Mouse (Mus musculus): ENCODE measurements at regions not wholly inside any gene's neighbourhood (a gene's known extent, or its start where the extent isn't known, plus 50 kb on each side); places are given as distances from the start of the nearest gene placed in this dataset.

- Histone ChIP-seq H3K36me3 (no peaks in the 10 kb centered on the region), H3K9ac (no peak overlapping the region), H3K4me3 (no peak overlapping the region), H3K27ac (no peak overlapping the region), H3K4me1 (no peaks in the 10 kb centered on the region), H3K27me3 (replicated peaks) (no peaks in the 10 kb centered on the region), H3K9me3 (replicated peaks) (no peaks in the 10 kb centered on the region), H3K4me2 (no peak overlapping the region)
- WGBS (ENCODE audit: insufficient replicate concordance): 55% methylated on average over 8 of the region's 8 CpGs
- no peak for ATAC-seq
Observed at GRCm38 (mm10) chr17:88337649-88338404, 102.7 kb upstream of the Foxn2 start.

- H3K27me3 ChIP-seq (replicated peaks): no peaks in the 10 kb centered on the region
- H3K4me2 ChIP-seq: no peak overlapping the region
- no peak overlapping the region for H3K27ac ChIP-seq
- no peaks in the 10 kb centered on the region for H3K9me3 ChIP-seq (replicated peaks)
- H3K4me3 ChIP-seq: no peak overlapping the region
- WGBS (ENCODE audit: insufficient replicate concordance): 53% methylated on average over 5 of the region's 5 CpGs
- H3K36me3 ChIP-seq: no peaks in the 10 kb centered on the region
- H3K4me1 ChIP-seq: no peaks in the 10 kb centered on the region
- ATAC-seq: no peak
- H3K9ac ChIP-seq: no peak overlapping the region
Observed at GRCm38 (mm10) chr17:88341141-88341540, 99.4 kb upstream of the Foxn2 start.

GRCm38 (mm10) chr17:88341599-88341998 is 98.9 kb upstream of the Foxn2 start:
- Histone ChIP-seq H3K9ac (no peak overlapping the region), H3K4me3 (no peak overlapping the region), H3K27me3 (replicated peaks) (no peaks in the 10 kb centered on the region), H3K4me1 (no peaks in the 10 kb centered on the region), H3K27ac (no peak overlapping the region), H3K4me2 (no peak overlapping the region), H3K9me3 (replicated peaks) (no peaks in the 10 kb centered on the region), H3K36me3 (no peaks in the 10 kb centered on the region)
- no peak for ATAC-seq
- 36% methylated on average over 5 of the region's 5 CpGs for WGBS (ENCODE audit: insufficient replicate concordance)

- H3K9me3 ChIP-seq (replicated peaks): no peaks in the 10 kb centered on the region
- ATAC-seq: no peak
- H3K4me3 ChIP-seq: no peak overlapping the region
- 78% methylated on average over 17 of the region's 17 CpGs for WGBS (ENCODE audit: insufficient replicate concordance)
- H3K27me3 ChIP-seq (replicated peaks): no peaks in the 10 kb centered on the region
- no peak overlapping the region for H3K27ac ChIP-seq
- H3K9ac ChIP-seq: no peak overlapping the region
- no peaks in the 10 kb centered on the region for H3K4me1 ChIP-seq
- no peak overlapping the region for H3K4me2 ChIP-seq
- H3K36me3 ChIP-seq: no peaks in the 10 kb centered on the region
Observed at GRCm38 (mm10) chr17:88343091-88343783, 97.3 kb upstream of the Foxn2 start.

GRCm38 (mm10) chr17:88345433-88345832 is 95.1 kb upstream of the Foxn2 start:
- Histone ChIP-seq H3K4me1 (no peaks in the 10 kb centered on the region), H3K36me3 (no peaks in the 10 kb centered on the region), H3K9ac (no peak overlapping the region), H3K27me3 (replicated peaks) (no peaks in the 10 kb centered on the region), H3K4me3 (no peak overlapping the region), H3K27ac (no peak overlapping the region), H3K9me3 (replicated peaks) (no peaks in the 10 kb centered on the region), H3K4me2 (no peak overlapping the region)
- WGBS (ENCODE audit: insufficient replicate concordance): 72% methylated on average over 9 of the region's 9 CpGs
- ATAC-seq: no peak

GRCm38 (mm10) chr17:88346896-88347295 is 93.6 kb upstream of the Foxn2 start:
- H3K27ac ChIP-seq: no peak overlapping the region
- H3K4me2 ChIP-seq: no peak overlapping the region
- H3K27me3 ChIP-seq (replicated peaks): no peaks in the 10 kb centered on the region
- WGBS (ENCODE audit: insufficient replicate concordance): 49% methylated on average over 3 of the region's 3 CpGs
- ATAC-seq: no peak
- H3K9ac ChIP-seq: no peak overlapping the region
- H3K4me3 ChIP-seq: no peak overlapping the region
- H3K4me1 ChIP-seq: no peaks in the 10 kb centered on the region
- H3K9me3 ChIP-seq (replicated peaks): no peaks in the 10 kb centered on the region
- no peaks in the 10 kb centered on the region for H3K36me3 ChIP-seq

- WGBS (ENCODE audit: insufficient replicate concordance): 72% methylated on average over 5 of the region's 5 CpGs
- Histone ChIP-seq H3K4me3 (no peak overlapping the region), H3K4me1 (no peaks in the 10 kb centered on the region), H3K9me3 (replicated peaks) (no peaks in the 10 kb centered on the region), H3K36me3 (no peaks in the 10 kb centered on the region), H3K27me3 (replicated peaks) (no peaks in the 10 kb centered on the region), H3K27ac (no peak overlapping the region), H3K4me2 (no peak overlapping the region), H3K9ac (no peak overlapping the region)
- ATAC-seq: no peak
Observed at GRCm38 (mm10) chr17:88349825-88350460, 90.6 kb upstream of the Foxn2 start.

GRCm38 (mm10) chr17:88350986-88351385 is 89.5 kb upstream of the Foxn2 start:
- Histone ChIP-seq H3K4me3 (no peak overlapping the region), H3K9me3 (replicated peaks) (no peaks in the 10 kb centered on the region), H3K27ac (no peak overlapping the region), H3K4me2 (no peak overlapping the region), H3K4me1 (no peaks in the 10 kb centered on the region), H3K36me3 (no peaks in the 10 kb centered on the region), H3K27me3 (replicated peaks) (no peaks in the 10 kb centered on the region), H3K9ac (no peak overlapping the region)
- 47% methylated on average over 5 of the region's 5 CpGs for WGBS (ENCODE audit: insufficient replicate concordance)
- ATAC-seq: no peak

- H3K9ac ChIP-seq: no peak overlapping the region
- no peaks in the 10 kb centered on the region for H3K36me3 ChIP-seq
- H3K4me2 ChIP-seq: no peak overlapping the region
- no peak for ATAC-seq
- H3K9me3 ChIP-seq (replicated peaks): no peaks in the 10 kb centered on the region
- no peaks in the 10 kb centered on the region for H3K4me1 ChIP-seq
- H3K4me3 ChIP-seq: no peak overlapping the region
- H3K27me3 ChIP-seq (replicated peaks): no peaks in the 10 kb centered on the region
- H3K27ac ChIP-seq: no peak overlapping the region
Observed at GRCm38 (mm10) chr17:88352960-88353359, 87.6 kb upstream of the Foxn2 start.

- no peak overlapping the region for H3K4me3 ChIP-seq
- no peaks in the 10 kb centered on the region for H3K36me3 ChIP-seq
- no peak overlapping the region for H3K9ac ChIP-seq
- no peaks in the 10 kb centered on the region for H3K4me1 ChIP-seq
- no peak for ATAC-seq
- WGBS (ENCODE audit: insufficient replicate concordance): 60% methylated on average over 2 of the region's 2 CpGs
- no peaks in the 10 kb centered on the region for H3K9me3 ChIP-seq (replicated peaks)
- H3K4me2 ChIP-seq: no peak overlapping the region
- no peaks in the 10 kb centered on the region for H3K27me3 ChIP-seq (replicated peaks)
- H3K27ac ChIP-seq: no peak overlapping the region
Observed at GRCm38 (mm10) chr17:88361161-88361560, 79.3 kb upstream of the Foxn2 start.

- ATAC-seq: no peak
- no peak overlapping the region for H3K4me3 ChIP-seq
- H3K9me3 ChIP-seq (replicated peaks): no peaks in the 10 kb centered on the region
- H3K36me3 ChIP-seq: no peaks in the 10 kb centered on the region
- H3K4me1 ChIP-seq: no peaks in the 10 kb centered on the region
- no peaks in the 10 kb centered on the region for H3K27me3 ChIP-seq (replicated peaks)
- H3K9ac ChIP-seq: no peak overlapping the region
- no peak overlapping the region for H3K4me2 ChIP-seq
- no peak overlapping the region for H3K27ac ChIP-seq
- 80% methylated on average over 11 of the region's 11 CpGs for WGBS (ENCODE audit: insufficient replicate concordance)
Observed at GRCm38 (mm10) chr17:88362404-88362803, 78.1 kb upstream of the Foxn2 start.

GRCm38 (mm10) chr17:88367876-88368275 is 72.6 kb upstream of the Foxn2 start:
- Histone ChIP-seq H3K9ac (no peak overlapping the region), H3K36me3 (no peaks in the 10 kb centered on the region), H3K27ac (no peak overlapping the region), H3K4me1 (no peaks in the 10 kb centered on the region), H3K4me3 (no peak overlapping the region), H3K27me3 (replicated peaks) (no peaks in the 10 kb centered on the region), H3K4me2 (no peak overlapping the region), H3K9me3 (replicated peaks) (no peaks in the 10 kb centered on the region)
- no peak for ATAC-seq
- 47% methylated on average over 5 of the region's 5 CpGs for WGBS (ENCODE audit: insufficient replicate concordance)
